Mouse (Mus musculus) MEL (cell line): ENCODE data around the gene Lmod1. TPM values are rescaled to one million over a fixed set of nuclear protein-coding genes. Genes with fewer than 3 reads are reported as not detected.

Source experiments
- DNase-seq: peaks from one replicate; pipeline ENCODE4 v3.0.0; 2011; ENCODE audit warnings: low read depth, low spot score
- H3K27ac ChIP-seq: 2 replicates; pipeline ENCODE4 v1.5.1; 2012; ENCODE audit warnings: low read depth, mild to moderate bottlenecking, control low read depth, low read length, moderate library complexity; ENCODE audit not compliant: control insufficient read depth
- H3K27me3 ChIP-seq, 2 experiments: fragments of 150-350 bp in 1 of 2; sonication (generic) in 1 of 2; 2 replicates each; pipeline ENCODE4 v1.6.1; 2012; ENCODE audit warnings: low read length in 2 of 2, mild to moderate bottlenecking in 2 of 2, improper control_type of control experiment in 1 of 2, moderate library complexity in 1 of 2; ENCODE audit not compliant: insufficient read depth in 2 of 2, control insufficient read depth in 1 of 2
- H3K36me3 ChIP-seq, 2 experiments: 2 replicates each; pipeline ENCODE4 v1.6.1; 2012 to 2014; ENCODE audit warnings: low read length in 2 of 2, improper control_type of control experiment in 1 of 2, inconsistent platforms in 1 of 2, mild to moderate bottlenecking in 1 of 2; ENCODE audit not compliant: insufficient read depth in 2 of 2, control insufficient read depth in 1 of 2
- H3K4me1 ChIP-seq, 2 experiments: fragments of 150-350 bp in 1 of 2; sonication (generic) in 1 of 2; 2 replicates each; pipeline ENCODE4 v1.6.1; 2012; ENCODE audit warnings: low read length in 2 of 2, improper control_type of control experiment in 1 of 2, mild to moderate bottlenecking in 1 of 2; ENCODE audit not compliant: insufficient read depth in 2 of 2, control insufficient read depth in 1 of 2
- H3K4me3 ChIP-seq, 2 experiments: fragments of 150-350 bp in 1 of 2; sonication (generic) in 1 of 2; 2 replicates each; pipeline ENCODE4 v1.5.1; 2012; ENCODE audit warnings: low read depth in 2 of 2, low read length in 2 of 2, mild to moderate bottlenecking in 2 of 2, moderate library complexity in 2 of 2, control low read depth in 1 of 2, improper control_type of control experiment in 1 of 2; ENCODE audit not compliant: control insufficient read depth in 1 of 2, insufficient read depth in 1 of 2
- H3K79me2 ChIP-seq: 2 replicates; pipeline ENCODE4 v1.6.1; 2012; ENCODE audit warnings: mild to moderate bottlenecking, low read length, moderate library complexity; ENCODE audit not compliant: control insufficient read depth, poor library complexity, insufficient read depth
- H3K9ac ChIP-seq: 2 replicates; pipeline ENCODE4 v1.6.1; 2012; ENCODE audit warnings: low read depth, mild to moderate bottlenecking, control low read depth, low read length, moderate library complexity; ENCODE audit not compliant: control insufficient read depth, poor library complexity, severe bottlenecking
- H3K9me3 ChIP-seq: fragments of 150-350 bp; sonication (generic); replicated peaks from 2 replicates; pipeline ENCODE4 v1.6.1; 2012; ENCODE audit warnings: mild to moderate bottlenecking, low read length, improper control_type of control experiment, moderate library complexity; ENCODE audit not compliant: insufficient read depth
- ELF1 ChIP-seq: IDR thresholded peaks from 2 replicates; pipeline ENCODE4 v1.6.1; 2014; ENCODE audit warnings: low read depth, mild to moderate bottlenecking, inconsistent platforms, low read length, improper control_type of control experiment, moderate library complexity
- ETS1 ChIP-seq: IDR thresholded peaks from 2 replicates; pipeline ENCODE4 v1.6.1; 2012; ENCODE audit warnings: low read depth, mild to moderate bottlenecking, inconsistent platforms, low read length, improper control_type of control experiment, moderate library complexity
- JUND ChIP-seq: IDR thresholded peaks from 2 replicates; pipeline ENCODE4 v1.6.1; 2011; ENCODE audit warnings: low read depth, mild to moderate bottlenecking, improper control_type of control experiment, low read length
- MYB ChIP-seq: IDR thresholded peaks from 2 replicates; pipeline ENCODE4 v1.6.1; 2011; ENCODE audit warnings: mild to moderate bottlenecking, low read depth, low read length, improper control_type of control experiment
- TAL1 ChIP-seq: IDR thresholded peaks from 2 replicates; pipeline ENCODE4 v1.6.1; 2012; ENCODE audit warnings: mild to moderate bottlenecking, inconsistent platforms, low read length, moderate library complexity, mixed read lengths
- TBP ChIP-seq: IDR thresholded peaks from 2 replicates; pipeline ENCODE4 v1.8.0; 2011; ENCODE audit warnings: low read depth, low read length, improper control_type of control experiment
- ZC3H11A ChIP-seq: IDR thresholded peaks from 2 replicates; pipeline ENCODE4 v1.6.1; 2012; ENCODE audit warnings: low read depth, mild to moderate bottlenecking, inconsistent platforms, low read length, improper control_type of control experiment
- polyA plus RNA-seq, 2 experiments: library from polyadenylated mRNA; stranded (reverse) in 1 of 2; unstranded in 1 of 2; fragments of >175 nt in 1 of 2; fragments of >200 nt in 1 of 2; gene quantifications; 2 replicates each; pipeline versions ENCODE4 v1.2.1 to v1.2.4; 2012; ENCODE audit warnings: low replicate concordance in 2 of 2, low read depth in 1 of 2; ENCODE audit not compliant: insufficient read length in 2 of 2, insufficient read depth in 1 of 2, missing spikeins in 1 of 2
- total RNA-seq: library from RNA; depleted of rRNA; stranded (reverse); fragments of 300-350 nt; gene quantifications from 2 replicates; pipeline ENCODE4 v1.2.3, GENCODE M21; 2012; rRNA removed

Gene Lmod1
- total and polyA plus RNA-seq, 3 experiments: not detected

DNA sequence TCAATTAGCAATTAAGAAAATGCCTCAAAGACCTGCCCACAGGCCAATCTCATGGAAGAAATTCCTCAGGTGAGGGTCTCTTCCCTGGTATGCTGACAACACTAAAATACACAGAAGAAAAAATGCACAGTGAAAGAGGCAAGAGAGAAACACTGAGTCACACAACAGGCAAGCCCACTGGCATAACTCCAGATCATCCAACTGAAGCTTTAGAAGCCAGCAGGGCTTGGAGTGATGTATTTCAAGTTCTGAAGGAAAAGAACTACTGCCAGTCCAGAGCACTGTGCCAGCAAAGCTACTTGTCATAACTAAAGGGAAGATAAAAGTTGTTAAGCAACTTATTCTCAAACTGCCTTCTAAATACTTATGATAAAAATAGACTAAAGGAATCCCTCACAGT, 89.4 kb downstream of the Lmod1 start:
- Histone ChIP-seq H3K9ac (no peak overlapping the region), H3K79me2 (no peaks in the 10 kb centered on the region), H3K36me3 (peaks cover 0 to 33% of the 10 kb centered on the region in 2 experiments; a peak in 2 of 4 replicates), H3K4me3 (no peak overlapping the region), H3K4me1 (no peaks in the 10 kb centered on the region), H3K9me3 (no peaks in the 10 kb centered on the region), H3K27ac (no peak overlapping the region), H3K27me3 (no peaks in the 10 kb centered on the region)
- DNase-seq: no peak
- TF ChIP-seq ZC3H11A: no peak
- no peak for TF ChIP-seq JUND
- TF ChIP-seq ETS1: no peak
- TF ChIP-seq ELF1: no peak
- no peak for TF ChIP-seq TBP
- TF ChIP-seq TAL1: no peak
- TF ChIP-seq MYB: no peak

Other genes with a start within 250 kb of the Lmod1 start
- 0.04 and 0.07 TPM in 2 replicates for gene Lgr6, start 219.5 kb upstream of the Lmod1 start, total RNA-seq
- gene Lgr6, start 219.5 kb upstream of the Lmod1 start, polyA plus RNA-seq: under 1 TPM in 1 of 2 experiments, not detected in 1; 0.10 TPM
- 173 and 202 TPM in 2 replicates for gene Ptpn7, start 192.1 kb upstream of the Lmod1 start, total RNA-seq
- 100 to 1,000 TPM in 1 of 2 experiments, not detected in 1; 215 TPM for gene Ptpn7, start 192.1 kb upstream of the Lmod1 start, polyA plus RNA-seq
- 8.0 and 9.0 TPM in 2 replicates for gene Arl8a, start 178.0 kb upstream of the Lmod1 start, total RNA-seq
- gene Arl8a, start 178.0 kb upstream of the Lmod1 start, polyA plus RNA-seq: 10 to 100 TPM in 1 of 2 experiments, not detected in 1; 47.7 TPM
- gene Gpr37l1, start 157.1 kb upstream of the Lmod1 start, total RNA-seq: not detected in 2 replicates
- not detected for gene Gpr37l1, start 157.1 kb upstream of the Lmod1 start, polyA plus RNA-seq
- gene Elf3, start 66.2 kb upstream of the Lmod1 start, total RNA-seq: not detected in 2 replicates
- not detected for gene Elf3, start 66.2 kb upstream of the Lmod1 start, polyA plus RNA-seq
- gene Rnpep, start 40.7 kb upstream of the Lmod1 start, total RNA-seq: 6.5 and 8.1 TPM in 2 replicates
- gene Rnpep, start 40.7 kb upstream of the Lmod1 start, polyA plus RNA-seq: 10 to 100 TPM in 1 of 2 experiments, not detected in 1; 17.4 TPM
- 177 and 182 TPM in 2 replicates for gene Timm17a, start 11.0 kb upstream of the Lmod1 start, total RNA-seq
- gene Timm17a, start 11.0 kb upstream of the Lmod1 start, polyA plus RNA-seq: 100 to 1,000 TPM in 1 of 2 experiments, not detected in 1; 315 TPM
- gene Shisa4, start 50.4 kb downstream of the Lmod1 start, total RNA-seq: not detected in 2 replicates
- gene Shisa4, start 50.4 kb downstream of the Lmod1 start, polyA plus RNA-seq: not detected
- 27.4 and 29.2 TPM in 2 replicates for gene Ipo9, start 105.7 kb downstream of the Lmod1 start, total RNA-seq
- gene Ipo9, start 105.7 kb downstream of the Lmod1 start, polyA plus RNA-seq: 10 to 100 TPM in 1 of 2 experiments, not detected in 1; 56.2 TPM